Mouse (Mus musculus): ENCODE measurements around the gene Arhgef1.
A peak's percentile ranks its signal among the peaks of the same experiment; 100 is the strongest.
"Not testable (repeated sequence)": the region's sequence is repeated elsewhere in the genome, so short reads cannot be mapped to it uniquely, and the experiment has no call there.

The Arhgef1 gene

GRCm38 (mm10) chr7:24890281-24891216 is 12.2 kb upstream of the Arhgef1 start:
- DNase-seq (ENCODE audit: low spot score) = peak; percentile 63

- DNase-seq (ENCODE audit: low spot score) = no peak
Observed at GRCm38 (mm10) chr7:24891241-24892124, 11.2 kb upstream of the Arhgef1 start.

GRCm38 (mm10) chr7:24892125-24892583 is 10.6 kb upstream of the Arhgef1 start:
- no peak for DNase-seq (ENCODE audit: low spot score)

- not testable (repeated sequence) for DNase-seq (ENCODE audit: low spot score)
Observed at GRCm38 (mm10) chr7:24895749-24896148, 7.0 kb upstream of the Arhgef1 start.

- DNase-seq (ENCODE audit: low spot score) = no peak
Observed at GRCm38 (mm10) chr7:24896269-24896668, 6.4 kb upstream of the Arhgef1 start.

GRCm38 (mm10) chr7:24897224-24897623 is 5.5 kb upstream of the Arhgef1 start, which contains the start of gene Cd79a:
Cd79a (plus strand) TSS chr7:24897381.
- DNase-seq (ENCODE audit: low spot score) = no peak

- no peak for DNase-seq (ENCODE audit: low spot score)
Observed at GRCm38 (mm10) chr7:24897959-24898358, 4.8 kb upstream of the Arhgef1 start.

GRCm38 (mm10) chr7:24901114-24901513 is 1.6 kb upstream of the Arhgef1 start:
- no peak for DNase-seq (ENCODE audit: low spot score)

GRCm38 (mm10) chr7:24901842-24902241 is 870 bp upstream of the Arhgef1 start:
- no peak for DNase-seq (ENCODE audit: low spot score)

- DNase-seq (ENCODE audit: low spot score) = no peak
Observed at GRCm38 (mm10) chr7:24902264-24902629, 465 bp upstream of the Arhgef1 start.

GRCm38 (mm10) chr7:24903444-24903825 is 723 bp downstream of the Arhgef1 start:
- no peak for DNase-seq (ENCODE audit: low spot score)

GRCm38 (mm10) chr7:24904070-24904483 is 1.4 kb downstream of the Arhgef1 start:
- DNase-seq (ENCODE audit: low spot score) = peak; percentile 89

GRCm38 (mm10) chr7:24904936-24905335 is 2.2 kb downstream of the Arhgef1 start:
- DNase-seq (ENCODE audit: low spot score) = peak; percentile 44

GRCm38 (mm10) chr7:24906551-24906950 is 3.8 kb downstream of the Arhgef1 start:
- DNase-seq (ENCODE audit: low spot score) = no peak

- DNase-seq (ENCODE audit: low spot score) = no peak
Observed at GRCm38 (mm10) chr7:24907211-24907748, 4.6 kb downstream of the Arhgef1 start.

GRCm38 (mm10) chr7:24912480-24912879 is 9.8 kb downstream of the Arhgef1 start:
- DNase-seq (ENCODE audit: low spot score) = no peak

GRCm38 (mm10) chr7:24918763-24919323 is 16.1 kb downstream of the Arhgef1 start:
- no peak for DNase-seq (ENCODE audit: low spot score)

- no peak for DNase-seq (ENCODE audit: low spot score)
Observed at GRCm38 (mm10) chr7:24919728-24920127, 17.0 kb downstream of the Arhgef1 start.

GRCm38 (mm10) chr7:24930475-24930874 is 27.8 kb downstream of the Arhgef1 start:
- no peak for DNase-seq (ENCODE audit: low spot score)

GRCm38 (mm10) chr7:24931651-24932050 is 28.9 kb downstream of the Arhgef1 start:
- DNase-seq (ENCODE audit: low spot score) = no peak

GRCm38 (mm10) chr7:24943641-24944040 is 40.9 kb downstream of the Arhgef1 start:
- no peak for DNase-seq (ENCODE audit: low spot score)

Measured in urinary bladder, postnatal 25 days (tissue).